Mouse (Mus musculus) E14TG2a.4 (cell line): Measurements from ENCODE around the gene Olfr1239.

ENCODE experiments used
- H3K27me3 ChIP-seq: 2 replicates; pipeline ENCODE4 v1.6.1; 2014; ENCODE audit warnings: low read length, control low read depth; ENCODE audit not compliant: insufficient read depth
- H3K36me3 ChIP-seq: 2 replicates; pipeline ENCODE4 v1.6.1; 2014; ENCODE audit warnings: low read length, control low read depth; ENCODE audit not compliant: insufficient read depth
- H3K4me1 ChIP-seq: replicated peaks from 2 replicates; pipeline ENCODE4 v1.6.1; 2014; ENCODE audit warnings: low read depth, low read length, control low read depth
- H3K4me3 ChIP-seq: replicated peaks from 2 replicates; pipeline ENCODE4 v1.5.1; 2014; ENCODE audit warnings: mild to moderate bottlenecking, low read length
- H3K9me3 ChIP-seq: 2 replicates; pipeline ENCODE4 v1.6.1; 2014; ENCODE audit warnings: low read length, control low read depth
- CTCF ChIP-seq: conservative IDR thresholded peaks from 2 replicates; pipeline ENCODE4 v1.5.1; 2014; ENCODE audit warnings: low read length
- NANOG ChIP-seq: IDR thresholded peaks from 2 replicates; pipeline ENCODE4 v1.6.1; 2014; ENCODE audit warnings: borderline replicate concordance, low read length, mixed read lengths
- POU5F1 ChIP-seq: IDR thresholded peaks from 2 replicates; pipeline ENCODE4 v1.6.1; 2014; ENCODE audit warnings: low read length, borderline replicate concordance

Gene Olfr1239

DNA sequence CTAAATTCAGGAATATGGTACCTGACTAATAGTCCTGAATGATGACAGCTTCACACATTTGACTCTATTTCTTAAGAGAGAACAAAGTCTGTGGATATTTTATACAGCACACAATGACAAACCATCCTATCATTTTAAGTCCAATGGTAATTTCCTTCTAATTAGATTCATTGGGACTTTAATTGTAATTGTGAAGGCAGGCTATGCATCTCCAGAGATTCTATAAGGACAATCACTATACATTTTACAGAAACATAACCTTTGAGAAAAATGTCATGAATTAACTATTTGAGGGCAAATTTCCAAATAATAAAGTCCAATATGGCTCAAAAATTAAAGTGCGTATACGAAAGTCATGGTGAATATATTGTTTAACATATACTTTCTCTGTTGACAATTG is at the start of gene Olfr1239:
Olfr1239 (minus strand) TSS at position 101 of the 400 bp plus-strand sequence.
- H3K4me1 ChIP-seq = no peaks in the 10 kb centered on the region
- H3K4me3 ChIP-seq = no peak within 1 kb of the TSS
- H3K27me3 ChIP-seq = no peaks in the 10 kb centered on the region
- H3K9me3 ChIP-seq = no peaks in the 10 kb centered on the region
- TF ChIP-seq NANOG (no peak), POU5F1 (no peak), CTCF (no peak)
- no peaks in the 10 kb centered on the region for H3K36me3 ChIP-seq

DNA sequence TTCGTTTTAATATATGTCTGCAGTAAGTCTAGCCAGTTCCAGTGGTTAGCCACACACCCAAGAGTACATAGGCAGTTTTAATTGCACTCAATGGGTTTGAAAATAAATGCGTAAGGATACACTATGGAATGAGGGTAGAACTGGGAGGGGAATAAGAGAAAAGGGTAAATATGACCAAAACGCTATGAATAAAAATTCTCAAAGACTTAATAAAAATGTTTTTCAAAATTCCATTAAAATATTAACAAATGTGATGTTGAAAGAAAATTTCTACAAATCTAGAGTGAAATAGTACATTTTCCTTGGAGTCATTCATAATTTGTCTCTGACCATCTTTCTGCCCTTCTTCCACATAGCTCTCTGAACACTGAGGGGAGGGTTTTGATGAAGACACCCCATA is 22.7 kb upstream of the Olfr1239 start, which contains the start of gene Olfr1240:
Olfr1240 (minus strand) TSS at position 101 of the 400 bp plus-strand sequence.
- TF ChIP-seq CTCF (no peak), POU5F1 (no peak)
- H3K36me3 ChIP-seq = no peaks in the 10 kb centered on the region

DNA sequence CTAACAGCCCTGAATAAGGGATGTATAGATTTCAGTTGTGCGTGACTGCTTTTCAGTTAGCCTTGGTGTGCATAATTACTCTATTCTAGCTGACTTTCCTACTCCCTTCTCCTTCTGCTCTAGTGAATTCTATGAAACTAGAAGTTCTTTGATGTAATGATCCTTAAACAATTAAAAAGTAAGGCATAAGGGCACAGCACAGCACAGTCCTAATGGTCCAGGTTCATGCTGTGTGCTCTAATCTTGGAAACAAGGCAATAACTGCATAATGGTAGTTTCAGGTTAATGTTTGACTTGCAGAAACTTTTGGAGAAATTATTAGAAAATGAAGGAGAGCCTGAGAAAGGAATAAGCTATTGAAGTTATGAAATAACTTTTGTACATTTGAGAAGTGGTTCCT is 5.7 kb downstream of the Olfr1239 start:
- Histone ChIP-seq H3K36me3 (no peaks in the 10 kb centered on the region), H3K27me3 (no peaks in the 10 kb centered on the region), H3K9me3 (no peaks in the 10 kb centered on the region), H3K4me3 (no peak overlapping the region), H3K4me1 (no peaks in the 10 kb centered on the region)
- TF ChIP-seq CTCF (no peak), NANOG (no peak), POU5F1 (no peak)

More for the DNA sequence above, 22.7 kb upstream of the Olfr1239 start, which contains the start of gene Olfr1240:
- Histone ChIP-seq H3K4me3 (no peak within 1 kb of the TSS), H3K27me3 (no peaks in the 10 kb centered on the region), H3K4me1 (no peaks in the 10 kb centered on the region), H3K9me3 (no peaks in the 10 kb centered on the region)

DNA sequence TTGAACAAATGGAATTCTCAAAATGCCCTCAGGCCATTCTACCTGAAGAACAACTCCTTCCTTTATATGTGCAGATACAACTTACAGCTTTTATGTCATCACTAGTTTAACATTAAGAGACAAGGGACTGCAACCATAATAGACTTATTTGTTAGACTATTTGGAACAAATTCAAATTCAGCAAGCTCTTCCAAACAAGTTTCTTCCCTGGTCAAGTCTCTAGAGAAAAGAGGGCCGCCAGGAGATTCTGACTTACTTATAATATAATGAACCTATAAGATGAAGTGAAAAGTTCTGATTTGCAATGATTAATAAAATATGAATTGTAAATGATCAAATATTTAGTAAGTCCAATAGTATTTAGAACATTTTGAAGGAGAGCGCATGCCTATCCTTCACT is 10.6 kb downstream of the Olfr1239 start, which contains the start of gene Olfr1238:
Olfr1238 (minus strand) TSS at position 101 of the 400 bp plus-strand sequence.
- H3K27me3 ChIP-seq = no peaks in the 10 kb centered on the region
- no peaks in the 10 kb centered on the region for H3K9me3 ChIP-seq
- peaks cover 8% of the 10 kb centered on the region; the same call in 1 of the 2 replicates for H3K4me1 ChIP-seq
- TF ChIP-seq NANOG = no peak
- no peak for TF ChIP-seq CTCF
- no peak for TF ChIP-seq POU5F1
- no peak within 1 kb of the TSS for H3K4me3 ChIP-seq
- no peaks in the 10 kb centered on the region for H3K36me3 ChIP-seq

DNA sequence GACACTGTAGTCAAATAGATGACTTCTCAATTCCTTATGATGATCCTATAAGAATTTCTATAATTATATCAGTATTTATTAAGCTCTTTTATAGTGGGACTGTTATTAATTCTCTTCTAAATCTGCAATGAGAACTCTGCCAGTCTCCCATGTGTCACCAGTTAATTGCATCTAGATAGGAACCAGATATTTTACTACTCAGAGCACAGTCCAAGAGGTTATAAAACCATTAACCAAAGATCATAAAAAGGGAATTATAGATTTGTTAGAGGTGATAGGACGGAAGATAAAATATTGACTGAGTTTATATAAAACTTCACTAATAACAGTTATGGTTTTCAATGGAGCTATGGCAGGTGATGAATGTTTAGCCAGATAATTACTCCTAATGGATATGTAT is 19.3 kb downstream of the Olfr1239 start:
- Histone ChIP-seq H3K4me1 (peaks cover 11% of the 10 kb centered on the region), H3K27me3 (no peaks in the 10 kb centered on the region), H3K4me3 (no peak overlapping the region), H3K9me3 (peaks cover 10% of the 10 kb centered on the region), H3K36me3 (no peaks in the 10 kb centered on the region)
- TF ChIP-seq NANOG (no peak), CTCF (no peak), POU5F1 (no peak)
